Mouse (Mus musculus): ENCODE data around the gene Sppl2b. TPM values are rescaled to one million over a fixed set of nuclear protein-coding genes. Genes with fewer than 3 reads are reported as not detected.
"Not testable (repeated sequence)": the region's sequence is repeated elsewhere in the genome, so short reads cannot be mapped to it uniquely, and the experiment has no call there.

Gene Sppl2b
- total RNA-seq, 2 experiments from 2014 or later: 11.3 to 18.5 TPM

GRCm38 (mm10) chr10:80814800-80815199 is 40.3 kb upstream of the Sppl2b start:
- DNase-seq: no peak
- H3K4me3 ChIP-seq: no peak overlapping the region
- intact Hi-C loops (cut with DNase I): no loop called here
- peak; percentile 22; the same call in 1 of the 2 replicates for TF ChIP-seq CTCF (IDR thresholded peaks at IDR 0.05)
- no peak overlapping the region; the same call in 1 of the 2 replicates for H3K27ac ChIP-seq

GRCm38 (mm10) chr10:80816303-80816702 is 38.8 kb upstream of the Sppl2b start:
- peak; percentile 11 for DNase-seq
- H3K4me3 ChIP-seq; H3K27ac ChIP-seq; intact Hi-C loops (cut with DNase I): not testable (repeated sequence)

DNA sequence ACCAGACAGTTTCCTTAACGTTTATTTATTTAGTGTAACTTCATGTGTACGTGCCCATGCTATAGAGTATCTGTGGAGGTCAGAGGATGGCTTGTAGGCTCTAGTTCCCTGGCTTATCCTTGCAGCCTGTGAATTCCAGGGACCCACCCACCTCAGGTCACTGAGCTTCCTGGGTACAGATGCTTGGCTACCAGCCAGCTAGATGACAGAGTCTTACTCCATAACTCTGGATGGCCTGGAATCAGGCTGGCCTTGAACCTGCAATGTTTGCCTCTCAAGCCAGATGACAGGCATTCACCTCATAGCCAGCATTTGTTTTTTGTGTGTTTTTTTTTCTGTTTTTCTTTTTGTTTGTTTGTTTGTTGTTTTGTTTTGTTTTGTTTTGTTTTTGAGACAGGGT is 37.9 kb upstream of the Sppl2b start:
- no peak overlapping the region for H3K4me3 ChIP-seq
- no peak for TF ChIP-seq CTCF (IDR thresholded peaks at IDR 0.05)
- peak; percentile 14 for DNase-seq
- intact Hi-C loops (cut with DNase I): no loop called here
- no peak overlapping the region for H3K27ac ChIP-seq

DNA sequence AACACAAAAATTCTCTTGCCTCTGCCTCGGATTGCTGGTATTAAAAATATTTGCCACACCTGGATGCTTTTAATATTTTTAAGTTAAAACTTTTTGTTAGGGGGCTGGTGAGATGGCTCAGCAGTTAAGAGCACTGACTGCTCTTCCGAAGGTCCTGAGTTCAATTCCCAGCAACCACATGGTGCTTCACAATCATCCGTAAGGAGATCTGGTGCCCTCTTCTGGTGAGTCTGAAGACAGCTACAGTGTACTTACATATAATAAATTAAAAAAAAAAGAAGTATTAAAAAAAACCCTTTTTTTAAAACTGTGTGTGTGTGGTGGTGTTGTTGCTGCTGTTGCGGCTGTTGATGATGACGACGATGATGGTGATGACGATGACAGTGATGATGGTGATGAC is 37.1 kb upstream of the Sppl2b start:
- peak; percentile 41 for TF ChIP-seq CTCF (IDR thresholded peaks at IDR 0.05)
- H3K4me3 ChIP-seq; H3K27ac ChIP-seq; intact Hi-C loops (cut with DNase I); DNase-seq: not testable (repeated sequence)

- no peak for TF ChIP-seq CTCF (IDR thresholded peaks at IDR 0.05)
- intact Hi-C loops (cut with DNase I): no loop called here
- H3K27ac ChIP-seq: no peak overlapping the region
- no peak for DNase-seq
- no peak overlapping the region for H3K4me3 ChIP-seq
Measured at GRCm38 (mm10) chr10:80818599-80819281, 36.3 kb upstream of the Sppl2b start.

DNA sequence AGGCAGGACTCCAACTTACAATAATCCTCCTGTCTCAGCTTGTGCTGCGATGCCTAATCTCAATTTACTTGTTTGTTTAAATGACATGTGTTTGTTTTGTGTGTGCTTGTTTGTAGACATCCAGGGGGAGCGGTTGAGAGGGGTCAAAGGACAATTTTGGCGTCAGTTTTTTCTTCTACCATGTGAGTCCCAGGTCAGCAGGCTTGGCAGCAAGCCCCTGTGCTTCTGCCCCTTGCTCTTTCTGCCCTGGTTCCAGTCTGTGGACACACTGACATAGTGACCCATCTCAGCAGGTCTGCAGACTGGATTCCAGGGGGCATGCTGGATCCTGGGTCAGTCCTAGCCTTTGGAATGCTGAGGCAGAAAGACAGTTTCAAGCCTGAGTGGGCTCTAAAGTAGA is 35.7 kb upstream of the Sppl2b start:
- DNase-seq: no peak
- TF ChIP-seq CTCF (IDR thresholded peaks at IDR 0.05): no peak
- intact Hi-C loops (cut with DNase I): no loop called here
- Histone ChIP-seq H3K27ac (no peak overlapping the region), H3K4me3 (no peak overlapping the region)

DNA sequence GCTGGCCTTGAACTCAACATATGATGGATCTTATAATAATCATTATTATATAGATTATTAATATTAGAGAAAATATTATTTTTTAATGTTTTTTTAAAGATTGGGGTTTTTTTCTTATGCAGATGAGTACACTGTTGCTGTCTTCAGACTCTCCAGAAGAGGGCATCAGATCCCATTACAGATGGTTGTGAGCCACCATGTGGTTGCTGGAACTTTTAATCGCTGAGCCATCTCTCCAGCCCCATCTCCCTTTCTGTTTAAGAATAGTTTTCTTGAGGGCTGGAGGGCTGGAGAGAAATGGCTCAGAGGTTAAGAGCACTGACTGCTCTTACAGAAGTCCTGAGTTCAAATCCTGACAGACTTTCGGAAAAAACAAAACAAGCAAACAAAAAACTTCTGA is 33.1 kb upstream of the Sppl2b start:
- no peak overlapping the region for H3K27ac ChIP-seq
- DNase-seq: peak; percentile 29
- H3K4me3 ChIP-seq: no peak overlapping the region
- TF ChIP-seq CTCF (IDR thresholded peaks at IDR 0.05): peak; percentile 89
- intact Hi-C loops (cut with DNase I): loop anchor here (2.0 to 10.0 kb wide), 2 partner anchors 55 to 173 kb away; no protein-coding TSS in a partner anchor

DNA sequence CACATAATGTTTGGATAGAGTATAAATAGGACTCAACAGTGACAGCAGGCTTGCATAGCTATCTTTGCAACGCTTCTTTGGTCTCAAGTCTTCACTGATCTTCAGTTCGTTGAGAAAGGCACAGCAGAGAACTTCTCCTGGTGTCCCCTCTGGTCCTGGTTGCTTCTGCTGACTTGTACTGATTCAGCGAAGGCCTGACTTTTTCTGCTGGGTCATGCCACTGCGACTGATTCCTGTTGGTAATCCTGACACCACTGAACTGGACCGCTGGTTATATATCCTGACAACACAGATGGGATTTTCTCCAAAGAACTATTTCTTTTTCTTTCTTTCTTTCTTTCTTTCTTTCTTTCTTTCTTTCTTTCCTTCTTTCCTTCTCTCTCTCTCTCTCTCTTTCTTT is 32.5 kb upstream of the Sppl2b start:
- H3K4me3 ChIP-seq: no peak overlapping the region
- intact Hi-C loops (cut with DNase I): loop anchor here (2.0 to 10.0 kb wide), 2 partner anchors 54 to 172 kb away; no protein-coding TSS in a partner anchor
- H3K27ac ChIP-seq: no peak overlapping the region
- TF ChIP-seq CTCF (IDR thresholded peaks at IDR 0.05): no peak
- DNase-seq: peak; percentile 14

GRCm38 (mm10) chr10:80823316-80823715 is 31.8 kb upstream of the Sppl2b start:
- 0 out of 2 replicates have a peak overlapping the region, but pooled peaks have one; percentile 65 for H3K27ac ChIP-seq
- TF ChIP-seq CTCF (IDR thresholded peaks at IDR 0.05): no peak; the same call in 1 of the 2 replicates
- intact Hi-C loops (cut with DNase I): loop anchor here (2.0 to 10.0 kb wide), 2 partner anchors 53 to 171 kb away; no protein-coding TSS in a partner anchor
- H3K4me3 ChIP-seq: no peak overlapping the region
- no peak for DNase-seq

- no peak for TF ChIP-seq CTCF (IDR thresholded peaks at IDR 0.05)
- intact Hi-C loops (cut with DNase I): loop anchor here (2.0 to 10.0 kb wide), 2 partner anchors 53 to 171 kb away; no protein-coding TSS in a partner anchor
- peak overlapping the region; percentile 65 for H3K27ac ChIP-seq
Measured at GRCm38 (mm10) chr10:80823847-80824643, 31.0 kb upstream of the Sppl2b start.

DNA sequence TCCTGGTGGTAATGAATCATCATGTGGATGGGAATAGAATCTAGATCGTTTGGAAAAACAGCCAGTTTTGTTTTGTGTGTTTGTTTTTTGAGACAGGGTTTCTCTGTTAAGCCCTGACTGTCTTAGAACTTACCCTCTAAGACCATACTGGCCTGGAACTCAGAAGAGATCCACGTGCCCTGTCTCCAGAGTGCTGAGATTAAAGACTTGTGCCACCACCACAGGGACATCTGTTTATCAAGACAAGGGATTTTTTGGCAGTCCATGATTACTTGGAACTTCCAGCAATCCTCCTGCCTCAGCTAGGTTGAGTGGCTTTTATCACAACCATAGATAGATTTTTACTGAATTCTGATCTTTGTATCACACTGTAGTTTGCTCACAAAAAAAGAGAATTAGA is 30.2 kb upstream of the Sppl2b start:
- peak overlapping the region; percentile 65 for H3K27ac ChIP-seq
- no peak overlapping the region for H3K4me3 ChIP-seq
- no peak for DNase-seq
- no peak for TF ChIP-seq CTCF (IDR thresholded peaks at IDR 0.05)
- intact Hi-C loops (cut with DNase I): loop anchor here (10.0 kb wide), 1 partner anchor 170 kb away; no protein-coding TSS in a partner anchor

More at GRCm38 (mm10) chr10:80823847-80824643, 31.0 kb upstream of the Sppl2b start:
- DNase-seq: no peak
- no peak overlapping the region; the same call in 1 of the 2 replicates for H3K4me3 ChIP-seq

- TF ChIP-seq CTCF (IDR thresholded peaks at IDR 0.05): no peak
- Histone ChIP-seq H3K4me3 (peak within 1 kb of the TSS; percentile 94), H3K27ac (peak within 1 kb of the TSS; percentile 98)
- DNase-seq: peak; percentile 98
- intact Hi-C loops (cut with DNase I): loop anchor here (10.0 kb wide), 1 partner anchor 168 kb away; no protein-coding TSS in a partner anchor
Measured at GRCm38 (mm10) chr10:80826151-80827062, 28.7 kb upstream of the Sppl2b start, which contains the start of gene Oaz1. Gene Oaz1 (plus strand): TSS chr10:80826656.

Measured in gastrocnemius, adult 2 months (tissue).